Mouse (Mus musculus): Measurements from ENCODE around the gene Apobec3.
"Not testable (repeated sequence)": the region's sequence is repeated elsewhere in the genome, so short reads cannot be mapped to it uniquely, and the experiment has no call there.

The Apobec3 gene

DNA sequence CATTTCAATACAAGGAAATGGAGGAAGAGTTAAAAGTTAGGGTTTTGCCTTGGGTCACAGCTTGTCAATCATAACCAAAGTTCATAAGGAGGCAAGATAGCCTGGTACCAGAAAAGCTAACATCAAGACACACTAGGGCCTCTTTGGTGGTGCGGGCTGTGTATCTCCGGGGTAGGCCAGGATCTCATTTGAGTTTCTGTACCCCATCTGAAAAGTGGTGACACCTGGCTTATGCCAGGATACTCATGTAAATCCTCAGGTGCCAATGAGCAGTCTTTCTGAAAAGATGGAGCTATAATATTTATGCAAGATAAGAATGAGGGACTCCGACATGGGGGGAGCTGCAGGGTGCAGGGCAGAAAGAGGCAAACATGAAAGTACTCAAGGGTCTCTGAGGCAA is 36.9 kb downstream of the Apobec3 start:
- no peak for DNase-seq (ENCODE audit: low spot score)

DNA sequence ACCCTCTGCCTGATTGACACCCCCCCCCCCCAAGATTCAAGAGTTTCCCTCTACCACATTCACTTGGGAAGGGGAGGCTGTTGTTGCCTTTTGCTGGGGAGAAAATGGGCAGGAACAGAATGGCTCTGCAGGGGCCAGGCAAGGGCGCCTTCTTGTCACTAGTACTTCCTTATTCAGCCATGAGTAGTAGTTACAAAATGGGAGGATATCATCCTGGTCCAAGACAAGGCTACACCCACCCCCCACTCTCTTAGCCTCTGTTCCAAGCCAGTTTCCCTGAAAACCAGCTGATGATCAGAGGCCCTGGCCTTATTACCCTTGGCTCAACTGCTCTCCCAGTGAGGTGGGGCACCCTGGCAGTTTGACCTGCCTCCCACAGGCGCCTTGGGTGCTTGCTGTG is 37.3 kb downstream of the Apobec3 start:
- no peak for DNase-seq (ENCODE audit: low spot score)

DNA sequence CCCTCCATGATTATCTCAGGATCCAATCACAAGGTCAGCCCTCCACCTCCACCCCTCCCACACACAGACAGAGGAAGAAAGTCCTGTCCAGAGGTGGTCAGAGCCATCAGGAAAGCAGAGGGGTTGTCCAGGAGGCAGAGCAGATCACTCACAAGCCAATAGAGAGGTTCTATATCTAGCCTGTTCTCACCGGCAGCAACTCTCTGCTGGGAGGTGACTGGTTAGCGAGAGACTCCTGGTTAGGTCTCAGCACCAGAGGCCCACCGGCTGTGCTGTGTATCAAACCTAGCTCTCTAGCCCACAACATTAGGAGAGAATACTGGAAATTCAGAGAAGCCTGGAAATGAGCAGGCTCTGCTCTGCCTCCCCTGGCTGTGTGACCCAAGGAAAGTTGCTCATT is 38.3 kb downstream of the Apobec3 start:
- no peak for DNase-seq (ENCODE audit: low spot score)

DNA sequence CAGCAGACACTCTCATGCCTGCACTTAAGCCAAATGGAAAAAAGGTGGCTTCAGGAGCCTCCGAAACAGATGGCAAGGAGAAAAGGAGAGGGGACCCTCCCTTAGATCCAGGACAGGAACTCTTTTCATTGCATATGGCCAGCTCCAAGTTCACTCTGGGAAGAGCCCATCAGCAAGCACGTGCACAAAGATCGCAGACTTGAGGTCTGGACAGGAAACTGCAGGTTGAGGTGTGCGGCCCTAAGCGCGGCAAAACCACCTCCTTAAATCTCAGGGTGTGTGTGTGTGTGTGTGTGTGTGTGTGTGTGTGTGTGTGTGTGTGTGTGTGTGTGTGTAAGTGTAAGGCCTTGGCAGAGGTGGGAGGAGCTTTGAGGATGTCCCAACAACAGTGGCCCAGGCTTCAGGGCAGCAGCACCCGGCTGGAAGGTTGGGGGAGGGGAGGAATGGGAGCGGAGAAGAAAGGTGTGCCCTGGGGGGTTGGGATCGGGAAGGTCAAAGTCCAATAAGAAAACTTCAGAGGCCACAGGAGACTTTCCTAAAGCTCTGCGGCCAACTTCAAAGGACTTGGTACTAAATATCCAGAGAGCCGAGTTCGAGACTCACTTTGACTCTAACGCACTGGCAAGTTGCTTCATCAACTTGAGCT is 40.2 kb downstream of the Apobec3 start:
- DNase-seq (ENCODE audit: low spot score): no peak

- peak; percentile 95 for DNase-seq (ENCODE audit: low spot score)
Measured at GRCm38 (mm10) chr15:79932323-79932987, 41.0 kb downstream of the Apobec3 start.

DNA sequence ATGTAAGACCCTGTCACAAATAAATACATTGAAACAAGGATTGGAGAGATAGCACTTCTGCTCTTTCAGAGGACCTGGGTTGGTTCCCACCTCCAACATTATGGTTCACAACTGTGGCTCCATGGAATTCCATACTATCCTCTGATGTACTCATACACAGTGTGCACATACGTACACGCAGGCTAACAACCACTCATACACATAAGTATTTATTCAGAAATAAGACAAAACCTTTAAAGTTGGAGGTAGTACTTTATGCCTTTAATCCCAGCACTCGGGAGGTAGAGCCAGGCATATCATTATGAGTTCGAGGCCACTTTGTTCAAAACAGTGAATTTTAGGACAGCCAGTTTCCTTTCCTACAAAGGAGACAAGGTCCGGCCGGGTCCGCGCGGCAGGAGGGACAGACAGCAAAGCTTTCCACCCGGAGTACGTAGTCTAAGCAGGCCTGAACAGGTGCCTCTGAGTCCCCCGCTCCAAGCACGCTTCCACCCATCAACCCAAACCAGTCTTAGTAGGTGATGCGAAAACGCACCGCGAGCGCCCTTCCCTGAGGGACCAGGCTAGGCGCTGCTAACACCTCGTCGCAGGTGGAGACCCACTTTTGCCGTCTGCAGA is 41.7 kb downstream of the Apobec3 start:
- DNase-seq (ENCODE audit: low spot score): no peak

DNA sequence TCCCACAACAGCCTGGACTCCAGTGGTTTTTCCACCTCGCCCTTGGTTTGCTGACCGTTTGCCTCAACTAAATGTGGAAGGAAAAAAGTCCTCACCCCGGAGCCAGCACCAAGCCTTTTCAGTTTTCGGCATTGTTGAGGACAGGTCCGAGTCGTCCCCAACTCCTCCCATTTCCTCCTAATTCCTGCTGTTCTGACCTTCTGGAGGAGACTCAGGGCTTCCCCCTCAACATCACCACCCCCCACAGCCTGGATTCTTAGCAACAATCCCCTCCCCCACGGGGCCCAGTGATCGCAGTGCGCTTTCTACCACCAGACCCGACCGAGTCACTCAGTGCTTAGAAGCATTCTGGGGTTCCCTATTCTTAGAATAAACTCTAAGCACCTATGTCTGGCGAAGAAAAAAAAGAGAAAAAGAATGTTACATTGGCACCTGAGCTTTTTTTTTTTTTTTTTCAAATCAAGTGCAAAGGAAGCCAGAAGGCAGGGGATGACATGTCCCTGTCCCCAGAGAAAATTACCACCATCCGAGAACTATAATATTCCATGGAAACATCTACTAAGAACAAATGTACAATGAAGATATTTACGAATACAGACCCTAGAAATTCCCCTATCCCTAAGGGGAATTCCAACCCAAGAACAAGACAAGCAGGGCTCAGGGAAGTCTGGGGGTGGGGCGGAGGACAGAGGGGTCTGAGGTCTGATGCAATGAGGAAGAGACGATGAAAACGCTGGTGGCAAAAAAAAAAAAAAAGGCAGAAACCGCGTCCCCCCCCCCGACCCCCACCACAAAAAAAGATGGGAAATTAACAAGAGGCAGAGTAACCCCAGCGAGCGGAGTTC is 42.4 kb downstream of the Apobec3 start:
- DNase-seq (ENCODE audit: low spot score): no peak

GRCm38 (mm10) chr15:79934776-79935175 is 43.3 kb downstream of the Apobec3 start:
- DNase-seq (ENCODE audit: low spot score): no peak

- DNase-seq (ENCODE audit: low spot score): peak; percentile 59
Measured at GRCm38 (mm10) chr15:79935654-79936373, 44.4 kb downstream of the Apobec3 start.

DNA sequence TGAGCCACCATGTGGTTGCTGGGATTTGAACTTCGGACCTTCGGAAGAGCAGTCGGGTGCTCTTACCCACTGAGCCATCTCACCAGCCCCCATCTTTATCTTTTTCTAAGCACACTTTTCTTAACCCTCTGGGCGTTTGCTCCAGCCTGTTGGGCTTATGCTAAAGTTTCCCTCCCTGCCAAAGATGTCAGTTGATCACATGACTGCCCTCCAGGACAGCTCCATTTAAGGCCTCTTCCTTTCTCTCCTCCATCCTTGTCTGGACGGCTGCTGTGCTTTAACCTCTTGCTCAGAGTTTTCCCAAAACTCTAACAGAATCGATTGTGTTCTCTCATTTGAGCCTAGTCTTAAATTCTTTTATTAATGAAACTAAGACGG is 44.9 kb downstream of the Apobec3 start:
- DNase-seq (ENCODE audit: low spot score): no peak

- DNase-seq (ENCODE audit: low spot score): no peak
Measured at GRCm38 (mm10) chr15:79939020-79939419, 47.6 kb downstream of the Apobec3 start.

DNA sequence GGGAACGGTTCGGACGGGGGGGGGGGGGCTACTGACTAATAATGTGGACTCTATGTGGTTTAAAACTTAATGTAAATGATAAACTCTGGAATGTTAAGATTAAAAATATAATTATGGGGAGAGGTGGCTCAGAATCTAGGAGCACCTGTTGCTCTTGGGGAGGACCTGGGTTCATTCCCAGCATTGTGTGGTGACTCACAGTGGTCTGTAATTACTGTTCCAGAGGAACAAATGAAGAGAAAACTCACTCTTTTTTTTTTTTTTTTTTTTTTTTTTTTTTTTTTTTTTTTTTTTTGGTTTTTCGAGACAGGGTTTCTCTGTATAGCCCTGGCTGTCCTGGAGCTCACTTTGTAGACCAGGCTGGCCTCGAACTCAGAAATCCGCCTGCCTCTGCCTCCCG is 48.0 kb downstream of the Apobec3 start:
- DNase-seq (ENCODE audit: low spot score): not testable (repeated sequence)

GRCm38 (mm10) chr15:79939913-79940312 is 48.5 kb downstream of the Apobec3 start:
- DNase-seq (ENCODE audit: low spot score): no peak

DNA sequence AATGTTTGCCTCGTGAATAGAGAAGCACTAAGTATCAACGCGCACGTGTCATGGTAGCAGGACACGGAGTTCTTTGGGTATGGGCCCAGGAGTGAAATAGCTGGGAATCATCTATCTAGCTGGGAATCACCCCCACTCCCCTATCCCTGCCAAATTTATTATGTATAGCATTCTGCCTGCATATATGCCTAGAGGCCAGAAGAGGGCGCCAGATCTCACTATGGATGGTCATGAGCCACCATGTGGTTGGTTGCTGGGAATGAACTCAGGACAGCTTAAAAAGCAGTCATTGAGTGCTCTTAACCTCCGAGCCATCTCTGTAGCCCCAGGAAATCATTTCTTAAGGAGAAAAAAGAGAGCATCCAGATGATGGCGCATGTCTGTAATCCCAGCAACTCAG is 49.5 kb downstream of the Apobec3 start:
- no peak for DNase-seq (ENCODE audit: low spot score)

- DNase-seq (ENCODE audit: low spot score): no peak
Measured at GRCm38 (mm10) chr15:79942541-79942940, 51.1 kb downstream of the Apobec3 start.

DNA sequence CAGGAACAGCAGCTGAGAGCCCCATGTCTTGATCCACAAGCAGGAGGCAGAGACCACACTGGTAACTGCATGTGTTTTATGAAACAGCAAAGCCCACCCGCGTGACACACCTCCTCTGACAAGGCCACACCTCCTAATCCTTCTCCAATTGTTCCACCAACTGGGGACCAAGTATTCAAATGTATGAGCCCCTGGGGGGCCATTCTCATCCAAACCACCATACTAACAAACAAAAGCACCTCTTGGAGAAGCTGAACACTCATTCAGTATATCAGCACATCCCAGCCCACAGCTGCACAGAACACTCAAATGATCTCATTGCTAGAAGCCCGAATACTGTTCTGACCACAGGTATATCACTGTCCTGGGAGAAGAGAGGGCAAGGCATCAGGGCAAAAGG is 52.1 kb downstream of the Apobec3 start:
- no peak for DNase-seq (ENCODE audit: low spot score)

DNA sequence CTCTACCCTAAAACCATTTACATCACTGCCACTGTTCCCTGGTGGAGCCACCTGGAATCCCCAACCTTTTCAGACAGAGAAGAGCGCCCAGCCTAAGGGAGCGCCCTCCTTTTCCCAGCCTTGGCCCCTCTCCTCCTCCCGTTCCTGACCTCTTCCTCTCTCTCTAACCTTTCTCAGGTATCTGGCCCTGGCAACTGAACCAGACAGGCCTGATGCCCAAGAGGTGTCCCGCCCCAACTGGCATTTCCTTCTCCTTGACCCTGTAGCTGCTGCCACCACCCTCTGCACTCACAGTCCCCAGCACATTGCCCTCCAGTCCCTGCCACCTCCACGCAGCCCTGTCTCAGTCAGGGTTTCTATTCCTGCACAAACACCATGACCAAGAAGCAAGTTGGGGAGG is 53.5 kb downstream of the Apobec3 start:
- DNase-seq (ENCODE audit: low spot score): no peak

GRCm38 (mm10) chr15:79946022-79946421 is 54.6 kb downstream of the Apobec3 start:
- DNase-seq (ENCODE audit: low spot score): peak; percentile 90

GRCm38 (mm10) chr15:79946790-79947189 is 55.3 kb downstream of the Apobec3 start:
- no peak for DNase-seq (ENCODE audit: low spot score)

DNA sequence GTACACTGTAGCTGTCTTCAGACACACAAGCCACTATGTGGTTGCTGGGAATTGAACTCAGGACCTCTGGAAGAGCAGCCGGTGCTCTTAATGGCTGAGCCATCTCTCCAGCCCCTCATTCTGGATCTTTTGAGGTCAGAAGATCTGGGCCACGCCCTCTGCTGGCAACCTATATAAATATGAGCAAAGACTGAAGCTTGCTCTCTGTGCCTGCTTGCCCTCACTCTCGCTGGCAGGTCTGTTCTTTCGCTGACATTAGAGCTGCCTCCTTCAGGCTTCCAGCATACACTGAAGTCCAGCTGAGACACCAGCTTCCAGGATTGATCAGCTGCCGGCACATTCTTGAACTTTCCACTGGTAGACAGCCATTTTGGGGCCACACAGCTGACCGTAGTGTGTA is 56.2 kb downstream of the Apobec3 start:
- DNase-seq (ENCODE audit: low spot score): no peak

- DNase-seq (ENCODE audit: low spot score): peak; percentile 85
Measured at GRCm38 (mm10) chr15:79950250-79951025, 59.0 kb downstream of the Apobec3 start.
